Mouse (Mus musculus) CD4-positive, CD25-positive, alpha-beta regulatory T cell, adult 4 months (primary cell): Measurements from ENCODE around the gene Mrpl39. TPM values are rescaled to one million over a fixed set of nuclear protein-coding genes. Genes with fewer than 3 reads are reported as not detected.

Experiments
- ATAC-seq: one replicate; pipeline ENCODE4 v1.8.0; 2017
- polyA plus RNA-seq, 2 experiments: library from polyadenylated mRNA; unstranded; fragments of 100-300 nt; shearing (Covaris generic); gene quantifications; one replicate each; pipeline ENCODE4 v1.2.1; 2017

Mrpl39 gene
- polyA plus RNA-seq, 2 experiments from 2014 or later, result 21.2 to 27.5 TPM

DNA sequence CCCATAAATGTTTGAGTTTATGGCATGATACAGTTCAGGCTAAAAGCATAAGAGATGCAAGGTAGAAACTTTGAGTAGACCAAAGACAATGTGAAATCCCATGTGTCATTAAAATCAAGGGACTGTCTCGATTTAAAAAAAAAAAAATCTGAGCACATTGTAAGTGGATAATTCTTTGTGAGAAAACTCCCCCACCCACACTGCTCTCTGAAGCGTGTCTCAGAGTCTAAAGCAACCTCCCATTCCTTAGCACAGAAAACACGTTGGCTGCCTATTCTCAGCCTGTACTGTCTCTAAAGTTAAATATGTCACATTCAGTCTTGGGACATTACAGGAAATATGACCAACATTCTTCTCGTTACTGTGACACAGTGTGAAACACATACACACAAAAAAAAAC lies 53.6 kb downstream of the Mrpl39 start:
- ATAC-seq, result peak; percentile 69

- ATAC-seq, result peak; percentile 24
These were observed 54.8 kb downstream of the Mrpl39 start for GRCm38 (mm10) chr16:84680760-84681159.

DNA sequence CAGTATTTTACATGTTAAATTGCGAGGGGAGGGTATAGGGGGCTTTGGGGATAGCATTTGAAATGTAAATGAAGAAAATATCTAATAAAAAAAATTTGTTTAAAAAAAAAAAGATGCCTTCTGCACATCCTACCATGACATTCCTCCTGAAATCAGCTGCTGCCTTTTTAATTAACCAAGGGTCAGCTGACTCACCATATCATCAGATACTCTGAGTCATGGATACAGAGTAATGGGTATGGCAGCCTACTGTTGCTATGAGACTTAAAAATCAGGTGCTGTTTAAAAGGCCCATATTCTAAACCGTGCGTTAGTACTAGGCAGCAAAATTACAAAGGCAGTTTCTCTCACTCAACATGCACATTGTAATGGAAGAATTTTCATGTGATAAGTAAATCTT lies 58.2 kb downstream of the Mrpl39 start:
- ATAC-seq, result no peak

Other genes starting within 250 kb of the Mrpl39 start
- gene A730009L09Rik, start 220.6 kb downstream of the Mrpl39 start, polyA plus RNA-seq, result not detected
- gene Jam2, start 38.4 kb upstream of the Mrpl39 start, polyA plus RNA-seq, result under 1 TPM; 0.19 to 0.43 TPM
- 10 to 100 TPM; 18.1 to 19.2 TPM for gene Gabpa, start 99.2 kb upstream of the Mrpl39 start, polyA plus RNA-seq
- gene Atp5j, start 99.9 kb upstream of the Mrpl39 start, polyA plus RNA-seq, result 100 to 1,000 TPM; 385 to 522 TPM